Mouse (Mus musculus) brown adipose tissue, adult 24 weeks (tissue): ENCODE measurements at regions not wholly inside any gene's neighbourhood (a gene's known extent, or its start where the extent isn't known, plus 50 kb on each side); places are given as distances from the start of the nearest gene placed in this dataset.

ENCODE experiments used
- H3K27ac ChIP-seq: fragments of 200-500 bp; replicated peaks from 2 replicates; pipeline ENCODE4 v1.5.1; 2012; ENCODE audit warnings: low read depth, mild to moderate bottlenecking, low read length
- H3K4me1 ChIP-seq: fragments of 200-500 bp; 2 replicates; pipeline ENCODE4 v1.6.1; 2012; ENCODE audit warnings: low read length, mixed read lengths; ENCODE audit not compliant: control insufficient read depth, insufficient read depth, insufficient read length
- H3K4me3 ChIP-seq: fragments of 200-500 bp; 2 replicates; pipeline ENCODE4 v1.5.1; 2012; ENCODE audit warnings: low read depth, mild to moderate bottlenecking, low read length, moderate library complexity; ENCODE audit not compliant: insufficient read depth

DNA sequence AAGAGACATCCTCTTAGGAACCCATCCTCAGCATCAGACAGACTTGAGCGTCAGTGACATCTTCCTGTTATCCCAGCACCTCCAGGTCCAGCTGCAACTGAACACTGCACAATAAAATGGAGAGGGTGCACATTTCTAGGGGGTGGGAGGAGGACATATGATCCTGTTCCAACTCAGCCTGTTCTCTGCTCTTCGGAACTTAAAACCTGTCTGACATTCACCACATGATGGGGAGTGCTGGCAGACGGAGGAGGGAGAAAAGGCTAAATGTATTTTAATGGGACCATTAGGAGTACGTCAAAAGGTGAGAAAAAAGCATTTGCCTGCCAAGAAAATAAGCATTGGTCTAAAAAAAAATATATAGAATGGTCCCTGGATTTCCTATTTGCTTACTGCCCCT is 212.4 kb upstream of the Jarid2 start:
- no peak overlapping the region for H3K4me3 ChIP-seq
- H3K4me1 ChIP-seq = peaks cover 2% of the 10 kb centered on the region; the same call in 1 of the 2 replicates
- no peak overlapping the region for H3K27ac ChIP-seq

GRCm38 (mm10) chr13:44517312-44517711 is 212.0 kb upstream of the Jarid2 start:
- no peak overlapping the region for H3K27ac ChIP-seq
- peaks cover 2% of the 10 kb centered on the region; the same call in 1 of the 2 replicates for H3K4me1 ChIP-seq

GRCm38 (mm10) chr13:44518215-44518614 is 211.1 kb upstream of the Jarid2 start:
- H3K4me1 ChIP-seq = peaks cover 4% of the 10 kb centered on the region; the same call in 1 of the 2 replicates
- no peak overlapping the region for H3K27ac ChIP-seq
- H3K4me3 ChIP-seq = no peak overlapping the region

More at GRCm38 (mm10) chr13:44517312-44517711, 212.0 kb upstream of the Jarid2 start:
- no peak overlapping the region for H3K4me3 ChIP-seq

GRCm38 (mm10) chr13:44523516-44523915 is 205.8 kb upstream of the Jarid2 start:
- Histone ChIP-seq H3K4me3 (no peak overlapping the region), H3K4me1 (peaks cover 4% of the 10 kb centered on the region; the same call in 1 of the 2 replicates), H3K27ac (no peak overlapping the region)

- H3K27ac ChIP-seq = no peak overlapping the region
- H3K4me1 ChIP-seq = no peaks in the 10 kb centered on the region
- H3K4me3 ChIP-seq = no peak overlapping the region
These were observed 198.3 kb upstream of the Jarid2 start for GRCm38 (mm10) chr13:44530867-44531564.

DNA sequence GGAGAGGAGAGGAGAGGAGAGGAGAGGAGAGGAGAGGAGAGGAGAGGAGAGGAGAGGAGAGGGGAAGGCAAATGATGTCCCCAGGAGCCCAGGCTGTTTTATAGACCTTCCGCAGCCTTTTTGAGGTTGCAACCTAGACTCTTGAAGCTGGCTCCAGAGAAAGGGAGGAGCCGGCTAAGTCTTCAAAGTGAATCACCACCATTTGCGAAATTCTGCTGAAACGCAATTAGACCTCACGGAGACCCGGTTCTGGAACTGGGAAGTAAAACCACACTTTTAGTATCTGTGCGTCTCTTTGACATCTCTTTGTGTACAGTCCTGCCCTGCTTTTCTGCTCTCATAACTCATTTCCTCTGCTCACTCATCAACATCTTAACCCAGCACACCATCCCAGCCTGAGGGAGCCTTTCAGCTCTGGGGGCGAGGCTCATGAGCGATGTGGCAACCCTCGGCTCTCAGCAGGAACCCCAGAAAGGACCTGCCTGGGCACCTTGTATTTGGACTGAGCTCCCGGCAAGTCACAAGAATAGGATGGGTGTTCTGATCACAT is 196.6 kb upstream of the Jarid2 start:
- Histone ChIP-seq H3K4me1 (no peaks in the 10 kb centered on the region; the same call in 1 of the 2 replicates), H3K4me3 (no peak overlapping the region), H3K27ac (no peak overlapping the region)

DNA sequence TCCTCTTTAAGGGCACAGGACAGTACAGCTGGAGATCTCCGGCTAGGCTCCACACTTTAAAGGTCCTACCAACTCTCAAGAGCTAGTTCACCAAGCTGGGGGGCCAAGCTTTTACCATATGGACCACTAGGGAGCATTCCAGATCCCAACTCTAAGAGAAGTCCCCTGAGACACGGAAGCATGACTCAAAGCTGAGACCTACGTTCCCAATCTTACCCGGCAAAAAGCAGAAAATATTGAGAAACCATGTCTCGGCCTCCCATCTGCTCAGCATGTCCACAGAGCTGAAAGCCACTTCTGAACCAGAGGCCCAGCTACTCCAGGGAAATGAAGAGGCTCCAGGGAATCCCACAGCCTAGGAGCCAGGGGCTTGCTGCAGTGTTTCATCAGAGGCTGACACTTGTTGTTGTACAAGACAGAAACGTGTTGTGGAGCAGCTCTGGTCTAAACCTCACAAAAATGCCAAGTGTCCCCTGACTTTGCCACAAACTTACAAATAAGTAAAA is 194.6 kb upstream of the Jarid2 start:
- Histone ChIP-seq H3K27ac (peak overlapping the region; percentile 78), H3K4me3 (no peak overlapping the region), H3K4me1 (no peaks in the 10 kb centered on the region; the same call in 1 of the 2 replicates)

GRCm38 (mm10) chr13:44535441-44535840 is 193.8 kb upstream of the Jarid2 start:
- Histone ChIP-seq H3K4me1 (no peaks in the 10 kb centered on the region; the same call in 1 of the 2 replicates), H3K27ac (peak overlapping the region; percentile 4), H3K4me3 (peak overlapping the region; percentile 17; the same call in 1 of the 2 replicates)

- no peak overlapping the region for H3K4me3 ChIP-seq
- no peak overlapping the region for H3K27ac ChIP-seq
- H3K4me1 ChIP-seq = no peaks in the 10 kb centered on the region; the same call in 1 of the 2 replicates
These were observed 191.0 kb upstream of the Jarid2 start for GRCm38 (mm10) chr13:44538238-44538637.

DNA sequence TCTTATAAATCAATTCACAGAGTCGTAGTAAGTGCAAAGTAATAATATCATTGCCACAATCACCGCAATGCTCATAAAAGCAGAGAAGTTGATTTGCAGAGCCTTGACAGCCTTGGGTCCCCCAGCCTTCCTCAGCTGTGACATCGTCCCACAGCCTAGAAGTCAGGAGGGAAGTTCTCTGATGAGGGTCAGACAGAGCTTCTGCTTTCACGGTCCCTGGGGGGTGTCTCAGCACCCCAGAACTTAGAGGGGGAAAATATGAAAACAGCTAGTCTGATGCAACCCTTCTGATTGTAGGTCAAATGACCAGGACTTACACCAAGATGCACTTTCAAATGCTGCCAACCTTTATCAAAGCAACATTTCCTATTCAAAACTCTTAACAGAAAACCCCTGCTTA is 188.9 kb upstream of the Jarid2 start:
- Histone ChIP-seq H3K4me3 (no peak overlapping the region), H3K4me1 (no peaks in the 10 kb centered on the region; the same call in 1 of the 2 replicates), H3K27ac (no peak overlapping the region)

DNA sequence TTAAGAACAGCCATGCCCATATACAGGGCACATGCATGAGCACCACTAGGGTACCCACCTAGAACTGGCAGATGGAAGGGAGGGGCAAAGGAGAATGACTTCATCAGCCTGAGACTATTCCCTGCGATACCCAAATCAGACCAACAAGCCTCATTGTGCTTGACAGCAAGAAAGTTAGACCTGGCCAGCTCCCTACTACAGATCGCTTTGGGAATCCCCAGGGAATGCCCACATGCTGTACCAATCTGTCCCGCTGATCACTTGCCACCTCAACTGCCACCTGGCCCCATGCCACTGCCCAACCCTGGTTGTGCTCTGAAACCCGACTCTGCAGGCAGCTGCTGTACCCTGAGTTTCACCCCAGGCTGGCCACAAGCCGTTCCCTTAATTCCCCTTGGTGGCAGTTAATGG is 188.0 kb upstream of the Jarid2 start:
- Histone ChIP-seq H3K4me1 (no peaks in the 10 kb centered on the region; the same call in 1 of the 2 replicates), H3K4me3 (no peak overlapping the region), H3K27ac (no peak overlapping the region)

DNA sequence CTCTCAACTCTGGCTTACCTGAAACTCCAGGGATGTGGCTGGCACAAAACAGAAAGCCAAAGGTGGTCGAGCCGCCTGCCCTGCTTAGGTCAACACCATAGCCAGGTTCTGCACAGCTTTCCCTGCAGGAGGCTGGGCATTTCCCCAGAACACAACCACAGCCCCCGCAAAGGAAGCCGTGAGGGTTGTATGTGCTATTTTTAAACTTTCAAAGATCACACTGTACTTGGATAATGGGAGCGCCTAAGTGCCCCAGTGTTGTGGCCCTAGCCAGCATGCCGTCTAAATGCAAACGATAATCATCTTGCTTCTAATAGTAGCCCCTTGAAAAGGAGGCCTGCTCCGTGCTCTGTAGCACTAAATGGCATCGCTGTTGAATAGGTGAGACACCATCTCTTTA is 184.5 kb upstream of the Jarid2 start:
- H3K27ac ChIP-seq = no peak overlapping the region

GRCm38 (mm10) chr13:44546289-44546688 is 183.0 kb upstream of the Jarid2 start:
- H3K4me3 ChIP-seq = no peak overlapping the region
- H3K27ac ChIP-seq = no peak overlapping the region
- H3K4me1 ChIP-seq = no peaks in the 10 kb centered on the region

More for the DNA sequence above, 184.5 kb upstream of the Jarid2 start:
- H3K4me1 ChIP-seq = no peaks in the 10 kb centered on the region
- H3K4me3 ChIP-seq = no peak overlapping the region

DNA sequence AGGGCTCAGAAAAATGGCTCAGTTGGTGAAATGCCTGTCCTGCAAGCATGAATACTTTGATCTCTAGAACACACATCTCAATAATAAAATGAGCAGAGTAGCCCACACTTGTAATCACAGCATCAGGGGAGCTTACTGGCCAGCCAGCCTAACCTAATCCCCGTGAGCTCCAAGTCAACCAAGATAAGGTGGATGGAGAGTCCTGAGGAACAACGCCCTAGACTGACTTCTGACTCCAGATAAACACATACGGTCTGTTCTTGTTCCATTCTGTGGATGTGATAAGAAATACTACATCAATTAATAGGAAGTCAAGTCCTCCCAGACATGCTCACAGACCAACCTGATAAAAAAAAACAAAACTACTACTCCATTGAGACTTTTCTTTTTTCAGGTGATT is 180.4 kb upstream of the Jarid2 start:
- Histone ChIP-seq H3K4me1 (no peaks in the 10 kb centered on the region), H3K4me3 (no peak overlapping the region), H3K27ac (no peak overlapping the region)

DNA sequence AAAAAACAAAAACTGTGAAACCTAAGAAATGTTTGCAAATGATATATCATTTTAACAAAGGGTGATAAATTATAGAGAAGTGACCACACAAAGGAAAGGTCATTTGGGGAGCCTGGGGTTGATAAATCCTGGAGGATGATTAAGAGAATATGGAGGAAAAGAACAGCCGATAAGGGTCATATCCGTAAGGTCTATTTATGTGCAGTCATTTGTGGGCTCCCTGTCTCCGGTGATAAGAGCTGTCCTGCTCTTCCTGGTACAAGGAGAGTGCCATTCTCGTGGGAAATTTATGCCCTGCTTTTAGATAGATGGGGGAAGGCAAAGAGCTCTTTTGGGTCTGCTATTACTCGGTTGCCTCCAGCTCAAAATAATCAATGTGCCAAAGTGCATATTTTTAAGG is 175.9 kb upstream of the Jarid2 start:
- Histone ChIP-seq H3K27ac (no peak overlapping the region), H3K4me1 (no peaks in the 10 kb centered on the region), H3K4me3 (no peak overlapping the region)
